Mouse (Mus musculus) brain, adult 2 months (tissue): ENCODE results near the gene Cnppd1.
A peak's percentile ranks its signal among the peaks of the same experiment; 100 is the strongest.

Experiments used
- DNase-seq: peaks from one replicate; pipeline ENCODE4 v3.0.0; 2011; ENCODE audit warnings: low read depth, low spot score

The Cnppd1 gene

DNA sequence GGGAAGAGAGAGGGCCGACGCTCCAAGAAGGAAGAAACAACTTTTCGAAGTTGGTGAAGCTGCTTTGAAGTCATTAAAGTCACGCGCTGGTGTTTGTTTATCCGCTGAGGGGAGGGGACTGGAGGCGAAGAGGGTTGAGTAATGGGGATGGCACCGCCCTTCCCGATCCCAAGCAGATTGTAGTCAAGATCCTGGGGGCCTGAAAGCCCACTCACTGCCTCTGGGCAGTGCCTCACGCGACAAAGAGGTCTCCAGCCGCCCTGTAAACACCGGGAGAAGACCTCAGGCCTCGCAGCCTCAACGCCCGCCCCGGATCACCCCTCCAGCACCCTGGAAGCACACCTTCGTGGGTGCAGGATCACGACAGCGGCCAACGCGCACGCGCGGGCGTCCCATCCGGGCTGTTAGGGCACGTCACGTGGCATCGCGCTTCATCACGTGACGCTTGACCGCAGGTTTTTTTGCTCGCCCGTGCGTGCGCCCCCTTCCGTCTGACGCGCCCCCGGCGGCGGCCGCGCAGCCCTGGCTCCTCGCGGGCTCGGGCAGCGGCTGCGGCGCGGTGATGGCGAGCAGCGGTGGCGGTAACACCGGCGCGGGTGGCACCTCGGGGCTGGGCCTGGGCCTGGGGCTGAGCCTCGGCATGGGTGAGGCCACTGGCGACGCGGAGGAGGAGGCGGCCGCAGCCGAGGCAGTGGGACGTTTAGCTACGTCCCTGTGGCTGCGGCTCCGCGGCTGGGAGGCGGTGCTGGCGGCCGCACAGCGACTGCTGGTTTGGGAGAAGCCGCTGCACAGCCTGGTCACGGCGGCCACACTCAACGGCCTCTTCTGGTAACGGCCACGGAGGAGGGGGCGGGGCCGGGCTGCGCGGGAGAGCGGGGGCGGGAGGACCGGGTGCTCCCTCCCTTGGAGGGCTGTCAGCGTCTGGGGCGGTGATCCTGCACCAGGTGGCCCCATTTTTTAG lies at the start of gene Cnppd1, which contains the start of gene Retreg2:
Cnppd1 (minus strand) TSS at position 411 of the 961 bp plus-strand sequence.
Retreg2 (plus strand) TSS at position 478 of the 961 bp plus-strand sequence.
- peak; percentile 98 for DNase-seq

DNA sequence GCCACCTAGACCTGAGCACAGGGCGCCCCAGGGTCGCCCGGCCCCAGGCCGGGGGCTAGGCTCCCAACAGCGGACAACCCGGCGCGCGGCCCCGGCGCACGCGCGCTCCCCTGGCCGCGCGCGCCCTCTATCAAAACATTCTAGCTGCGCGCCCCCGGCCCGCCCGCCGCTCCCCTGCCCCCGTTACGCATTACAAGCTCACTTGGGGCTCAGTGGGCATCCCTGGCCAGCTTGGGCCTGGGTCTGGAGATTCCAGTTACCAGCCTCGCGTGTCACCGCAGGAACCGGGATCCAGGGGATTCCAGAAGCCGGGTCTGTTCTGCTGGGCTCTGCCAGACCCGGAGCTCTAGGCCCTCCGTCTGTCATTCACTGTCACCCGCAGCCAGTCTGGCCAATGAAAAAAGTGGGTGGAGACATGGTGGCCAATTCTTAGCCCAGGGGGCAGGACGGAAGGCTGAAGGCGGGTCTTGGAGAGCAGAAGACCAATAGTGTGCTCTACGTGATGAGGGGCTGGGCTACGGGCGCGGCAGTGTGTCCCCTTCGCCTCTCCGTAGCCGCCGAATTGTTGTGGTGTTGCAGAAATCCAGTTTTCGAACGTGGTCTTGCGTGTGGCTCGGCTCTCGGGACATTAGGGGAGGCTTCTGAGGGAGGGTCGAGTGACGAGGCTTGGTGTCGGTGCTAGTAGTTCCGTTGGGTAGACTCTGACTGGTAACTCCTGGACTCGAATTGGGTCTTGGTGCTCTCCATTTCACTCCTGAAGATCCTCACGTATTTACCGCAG lies 49.3 kb upstream of the Cnppd1 start, which contains the start of the genes Ankzf1 and Atg9a:
Ankzf1 (plus strand) TSS at position 530 of the 781 bp plus-strand sequence.
Atg9a (minus strand) TSS at position 575 of the 781 bp plus-strand sequence.
- DNase-seq = peak; percentile 100

DNA sequence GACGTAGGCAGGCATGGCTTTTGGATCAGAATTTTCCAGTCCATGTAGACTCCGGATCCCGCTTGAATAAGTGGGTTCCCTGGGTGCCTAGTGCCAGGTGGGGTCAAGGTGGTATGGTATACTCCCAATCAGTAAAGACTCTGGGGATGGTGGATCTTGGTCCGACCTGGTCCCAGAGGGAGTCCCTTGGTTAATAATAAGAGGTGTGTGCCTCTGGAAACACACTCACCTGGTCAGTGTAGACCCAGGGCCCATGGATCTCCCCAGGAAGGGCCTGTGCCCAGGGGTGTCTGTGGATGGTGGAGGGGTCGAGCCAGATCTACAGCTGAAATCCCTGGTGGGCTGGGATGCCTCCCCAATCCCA lies 48.7 kb upstream of the Cnppd1 start:
- DNase-seq = no peak

DNA sequence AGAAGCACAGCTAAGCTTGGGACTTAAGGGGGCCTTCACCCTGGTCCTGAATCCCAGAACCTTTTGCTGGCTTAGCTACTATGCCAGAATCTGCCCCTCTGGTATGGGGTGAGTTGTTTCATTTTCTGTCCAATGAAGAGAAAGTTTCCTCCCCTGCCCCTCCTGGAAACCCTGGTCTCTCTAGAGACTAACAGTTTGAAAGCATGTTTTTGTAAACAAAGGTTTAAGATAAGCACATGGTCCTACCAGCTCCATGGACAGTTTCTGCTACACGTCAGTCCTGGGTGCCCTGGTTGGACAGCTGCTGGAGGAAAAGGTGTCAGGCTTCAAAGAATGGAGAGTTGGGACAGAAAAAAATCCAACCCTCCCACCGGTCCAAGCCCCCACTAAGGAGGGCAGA lies 48.1 kb upstream of the Cnppd1 start:
- DNase-seq = no peak

DNA sequence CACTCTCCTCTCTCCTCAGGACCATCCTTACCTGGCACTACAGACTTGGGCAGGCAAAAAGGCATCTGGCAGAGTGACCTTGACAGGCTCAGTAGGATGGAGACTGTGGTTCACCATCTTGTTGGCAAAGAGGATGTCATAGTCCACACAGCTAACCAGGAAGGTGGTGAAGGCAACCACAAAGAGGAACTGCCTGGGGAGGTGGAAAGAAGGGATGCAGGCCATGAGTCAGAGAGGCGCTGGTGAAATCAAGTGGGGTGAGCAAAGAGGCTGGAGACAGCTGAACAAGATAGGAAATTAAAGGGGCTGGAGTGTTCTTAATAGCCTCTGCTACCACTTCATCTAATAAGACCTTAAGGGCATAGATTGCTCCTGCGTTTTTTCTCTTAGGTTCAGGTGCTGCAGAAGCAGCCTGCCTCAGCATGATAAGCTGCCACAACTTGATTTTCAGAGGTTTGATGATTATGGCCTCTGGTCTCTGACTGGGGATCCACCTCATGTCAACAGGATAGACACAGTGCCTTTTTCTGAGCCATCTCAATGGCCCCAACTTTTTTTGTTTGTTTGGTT lies 45.5 kb upstream of the Cnppd1 start:
- no peak for DNase-seq

DNA sequence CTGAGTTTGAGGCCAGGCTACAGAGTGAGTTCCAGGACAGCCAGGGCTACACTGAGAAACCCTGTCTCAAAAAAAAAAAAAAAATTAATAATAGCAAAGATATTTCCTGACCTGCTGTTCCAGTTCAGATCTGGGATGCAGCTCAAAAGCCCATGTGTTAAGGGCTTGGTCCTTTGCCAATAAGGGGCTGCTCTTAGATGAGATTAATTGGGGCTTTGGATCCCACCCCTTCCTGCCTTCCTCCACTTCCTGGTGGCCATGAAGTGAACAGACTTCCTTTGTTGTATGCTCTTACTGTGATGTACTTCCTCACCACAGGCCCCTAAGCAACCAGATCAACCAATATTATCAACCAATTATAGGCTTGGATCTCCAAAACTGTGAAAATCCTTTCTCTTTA lies 44.6 kb upstream of the Cnppd1 start:
- no peak for DNase-seq

DNA sequence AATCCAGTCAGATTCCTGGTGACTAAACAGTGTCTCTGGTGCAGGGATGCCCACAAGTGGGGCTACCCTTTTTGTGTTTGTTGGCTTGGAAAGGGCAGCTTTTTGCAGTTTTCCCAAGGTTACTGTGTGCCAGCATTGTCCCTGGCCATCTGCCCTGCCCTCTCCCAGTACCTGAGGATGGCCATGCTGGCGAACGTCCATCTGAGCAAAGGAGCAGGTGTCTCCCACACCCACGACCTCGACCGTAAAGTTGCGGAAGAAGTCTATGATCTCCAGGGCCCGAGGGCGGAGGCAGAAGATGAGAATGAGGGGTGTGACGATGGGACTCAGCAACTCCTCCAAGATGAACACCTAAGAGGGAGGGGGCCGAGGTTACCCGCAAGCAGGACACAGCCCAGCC lies 43.0 kb upstream of the Cnppd1 start:
- DNase-seq = peak; percentile 39

DNA sequence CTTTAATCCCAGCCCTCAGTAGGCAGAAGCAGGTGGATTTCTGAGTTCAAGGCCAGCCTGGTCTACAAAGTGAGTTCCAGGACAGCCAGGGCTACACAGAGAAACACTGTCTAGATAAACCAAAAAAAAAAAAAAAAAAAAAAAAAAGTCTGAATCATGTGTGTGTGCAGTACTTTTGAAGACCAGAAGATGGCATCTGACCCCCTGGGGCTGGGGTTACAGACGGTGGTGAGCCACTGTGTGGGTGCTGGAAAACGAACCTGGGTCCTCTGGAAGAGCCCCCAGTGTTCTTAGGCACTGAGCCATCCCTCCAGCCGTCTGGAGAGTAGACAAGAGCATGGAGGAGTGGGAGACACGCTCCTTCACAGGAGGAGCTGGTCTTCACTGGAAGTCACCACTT lies 39.6 kb upstream of the Cnppd1 start:
- DNase-seq = no peak

DNA sequence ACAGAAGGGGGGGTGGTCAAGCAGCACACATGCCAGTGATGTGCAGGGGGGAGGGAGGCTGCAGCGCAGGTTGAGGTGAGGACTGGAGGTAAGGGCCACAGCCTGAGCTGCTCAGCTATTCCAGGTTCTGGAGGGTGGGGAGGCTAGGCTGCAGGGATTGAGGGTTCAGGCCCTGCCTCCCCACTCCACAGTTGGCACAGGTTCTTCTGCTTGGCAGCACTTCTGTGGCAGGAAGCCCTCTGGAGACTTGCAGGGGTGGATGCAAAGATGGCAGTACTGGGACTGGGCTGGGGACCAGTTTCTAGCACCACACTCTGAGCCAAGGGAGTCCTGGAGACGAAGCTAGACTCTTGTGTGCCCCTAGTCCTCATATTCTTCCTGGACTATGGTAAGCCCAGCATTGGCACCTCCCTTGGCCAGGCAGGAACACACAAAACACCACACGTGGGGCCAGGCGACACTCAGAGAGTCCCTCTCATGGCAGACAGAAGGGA lies 38.9 kb upstream of the Cnppd1 start:
- DNase-seq = no peak

DNA sequence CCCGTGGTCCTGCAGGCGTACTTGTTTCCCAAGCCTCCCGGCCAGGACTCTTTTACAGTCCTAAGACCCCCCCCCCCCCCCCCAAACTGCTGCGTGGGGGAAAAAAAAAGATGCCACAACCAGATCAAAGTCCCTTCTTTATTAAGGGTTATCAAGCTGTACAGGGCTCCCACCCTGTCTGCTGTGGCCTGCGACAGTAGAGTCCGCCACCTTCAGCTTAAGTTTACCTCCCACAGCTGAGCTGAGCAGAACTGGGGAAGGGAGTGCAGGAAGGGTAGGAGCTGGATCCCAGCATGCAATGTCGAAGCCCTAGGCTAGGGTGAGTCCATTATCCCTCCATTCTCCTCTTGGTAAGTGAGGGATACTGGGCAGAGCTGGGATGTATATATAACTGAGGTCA lies 38.2 kb upstream of the Cnppd1 start:
- no peak for DNase-seq

DNA sequence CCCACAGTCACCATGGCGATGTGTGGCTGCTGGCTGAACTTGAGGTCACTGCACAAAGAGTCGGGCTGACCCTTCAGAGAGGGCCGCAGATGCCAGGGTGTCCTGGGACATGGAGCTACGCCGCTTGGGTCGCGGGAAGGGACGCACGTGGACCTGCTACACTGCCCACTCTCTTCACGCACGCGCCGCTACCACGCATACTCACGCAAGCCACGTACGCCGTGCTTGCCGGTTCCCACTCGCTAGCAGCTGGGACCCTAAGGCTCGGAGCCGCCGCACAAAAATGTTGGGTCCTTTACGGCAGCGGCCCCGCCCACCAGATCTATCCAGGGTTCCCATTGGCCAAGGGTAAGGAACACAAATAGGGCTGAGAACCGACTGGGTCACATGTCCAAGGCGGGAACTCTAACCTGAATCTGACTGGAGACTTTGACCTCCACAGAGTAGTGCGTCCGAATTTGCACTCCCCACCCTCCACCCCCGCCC lies 37.6 kb upstream of the Cnppd1 start, which contains the start of gene Abcb6:
Abcb6 (minus strand) TSS at position 288 of the 486 bp plus-strand sequence.
- DNase-seq = peak; percentile 97

DNA sequence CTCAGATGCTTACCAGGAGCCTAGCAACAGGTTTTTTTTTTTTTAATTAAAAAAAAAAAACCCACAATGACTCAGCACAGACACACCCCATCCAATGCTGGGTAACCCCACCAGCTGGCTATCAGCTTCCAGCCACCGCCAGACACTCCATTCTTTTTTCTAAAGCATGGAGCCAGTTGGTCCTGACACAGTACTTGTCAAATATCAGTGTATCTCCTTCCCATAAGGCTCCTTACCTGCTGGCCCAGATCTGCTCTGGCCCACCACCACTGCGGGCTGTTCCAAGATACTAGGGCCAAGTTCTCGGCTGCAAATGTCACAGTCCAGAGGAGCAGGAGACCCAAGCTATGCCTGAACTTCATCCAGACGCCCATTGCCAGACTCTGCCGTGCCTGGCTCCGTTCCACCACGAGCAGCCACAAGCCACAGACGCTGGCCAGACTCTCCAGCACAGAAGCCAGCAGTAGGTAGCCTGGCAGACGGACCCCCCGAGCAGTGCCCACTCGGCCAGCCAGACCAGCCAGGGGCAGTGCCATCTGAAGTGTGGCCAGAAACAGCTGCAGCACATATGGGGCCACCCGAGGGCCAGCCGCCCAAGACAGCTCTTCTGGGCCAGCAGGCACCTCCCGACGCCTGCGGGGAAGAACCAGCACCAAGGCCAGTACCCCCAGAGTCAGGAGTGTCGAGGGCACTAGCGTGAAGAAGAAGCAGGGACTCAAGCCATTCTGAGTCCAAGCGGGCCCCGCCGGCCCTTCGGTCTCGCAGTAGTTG lies 37.0 kb upstream of the Cnppd1 start:
- DNase-seq = peak; percentile 46

DNA sequence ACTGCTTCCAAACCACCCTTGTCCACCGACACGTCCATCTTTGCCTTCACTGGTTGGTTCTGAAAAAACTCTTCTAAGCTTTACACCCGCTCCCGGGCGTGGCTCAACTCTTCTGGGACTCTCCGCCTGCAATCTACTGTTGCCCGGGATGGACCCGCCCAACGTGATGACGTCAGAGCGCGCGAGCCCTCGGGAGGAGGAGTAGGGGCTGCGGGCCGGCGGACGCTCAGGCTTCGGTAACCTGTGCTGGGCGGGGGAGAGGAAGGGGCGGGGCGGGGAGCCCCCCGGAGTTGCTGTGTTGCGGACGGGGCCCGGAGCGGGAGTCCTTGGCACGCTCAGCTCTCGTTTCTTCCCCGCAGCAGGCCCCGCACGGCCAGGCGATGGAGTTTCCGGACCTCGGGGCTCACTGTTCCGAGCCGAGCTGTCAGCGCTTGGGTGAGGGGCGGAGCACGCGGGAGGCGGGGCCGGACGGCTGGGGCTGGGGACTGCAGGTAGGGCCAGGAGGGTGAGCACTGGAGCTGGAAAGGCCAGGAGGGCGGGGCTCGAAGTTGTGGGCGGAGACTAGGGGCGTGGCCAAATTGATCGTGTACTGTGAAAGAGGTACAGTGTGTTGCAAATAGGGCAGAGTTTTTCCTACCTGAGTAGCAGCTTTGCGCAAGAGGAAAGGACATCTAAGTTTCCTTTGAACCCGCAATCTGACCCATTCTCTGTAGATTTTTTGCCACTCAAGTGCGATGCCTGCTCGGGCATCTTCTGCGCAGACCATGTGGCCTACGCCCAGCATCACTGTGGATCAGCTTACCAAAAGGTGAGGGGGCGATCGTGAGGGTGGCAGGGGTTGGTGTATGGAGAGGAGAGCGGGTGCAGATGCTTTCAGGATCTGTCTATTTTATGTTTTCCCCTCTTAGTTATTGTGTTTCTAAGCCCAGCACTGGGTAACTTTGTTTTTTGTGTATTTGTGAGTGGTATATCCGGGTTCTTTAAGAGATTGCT lies 26.3 kb upstream of the Cnppd1 start, which contains the start of gene Zfand2b:
Zfand2b (plus strand) TSS at position 175 of the 993 bp plus-strand sequence.
- DNase-seq = peak; percentile 97

DNA sequence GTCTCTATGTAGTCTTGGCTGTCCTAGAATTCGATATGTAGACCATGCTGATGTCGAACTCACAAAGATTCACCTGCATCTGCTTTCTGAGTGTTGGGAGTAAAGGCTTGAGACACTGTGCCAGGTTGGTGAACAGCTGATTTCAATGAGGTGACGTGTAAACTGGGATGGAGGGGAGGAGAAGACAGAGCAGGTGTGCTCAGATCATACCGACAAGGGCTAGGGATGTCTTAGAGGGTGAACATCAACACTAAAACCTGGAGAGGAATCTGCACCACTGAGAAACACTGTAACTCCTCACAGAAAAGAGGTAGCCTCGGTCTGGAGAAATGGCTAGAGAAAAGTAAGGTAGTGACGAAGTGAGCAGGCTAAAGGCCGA lies 25.6 kb upstream of the Cnppd1 start:
- no peak for DNase-seq

DNA sequence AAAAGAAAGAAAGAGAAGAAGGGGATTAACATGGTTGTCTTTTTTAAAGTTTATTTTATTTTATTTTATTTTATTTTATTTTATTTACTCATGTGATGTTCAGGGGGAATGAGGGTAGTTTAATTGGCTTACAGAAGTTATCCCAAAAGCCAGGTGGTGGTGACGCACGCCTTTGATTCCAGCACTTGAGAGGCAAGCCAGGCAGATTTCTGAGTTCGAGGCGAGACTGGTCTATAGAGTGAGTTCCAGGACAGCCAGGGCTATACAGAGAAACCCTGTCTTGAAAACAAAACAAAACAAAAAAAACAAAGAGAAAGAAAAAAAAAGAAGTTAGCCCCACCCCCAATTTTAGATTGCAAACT lies 17.7 kb upstream of the Cnppd1 start:
- DNase-seq = no peak

DNA sequence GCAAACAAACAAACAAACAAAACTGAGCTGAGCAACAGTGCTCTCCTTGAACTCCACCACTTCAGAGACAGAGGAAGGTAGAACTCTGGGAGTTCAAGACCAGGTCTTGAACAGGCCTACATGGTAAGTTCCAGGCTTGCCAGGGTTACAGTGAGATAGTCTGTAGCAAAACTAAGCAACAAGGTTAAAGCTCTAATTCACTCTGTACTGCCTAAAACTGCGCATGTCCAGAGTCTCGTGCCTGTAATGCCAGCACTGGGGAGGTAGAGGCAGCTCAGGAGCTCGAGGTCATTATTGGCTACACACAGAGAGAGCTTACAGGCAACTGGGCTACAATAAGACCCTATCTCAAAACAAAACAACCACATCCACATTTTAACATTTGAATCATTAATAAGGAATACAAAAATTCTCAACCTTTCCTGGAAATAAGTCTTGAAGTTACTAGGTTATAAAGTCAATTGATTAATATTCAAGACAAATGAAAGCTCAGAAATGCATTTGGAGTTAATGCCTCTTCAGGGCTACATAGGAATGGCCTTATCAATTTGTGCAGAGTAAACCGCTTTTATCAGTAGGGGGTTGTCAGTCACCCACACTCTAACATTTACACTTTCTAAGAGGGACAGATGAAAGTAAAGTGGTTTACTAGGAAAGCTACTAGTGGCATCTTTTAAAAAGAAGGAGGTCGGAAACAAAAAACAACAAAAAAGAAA lies 17.2 kb upstream of the Cnppd1 start:
- DNase-seq = no peak

DNA sequence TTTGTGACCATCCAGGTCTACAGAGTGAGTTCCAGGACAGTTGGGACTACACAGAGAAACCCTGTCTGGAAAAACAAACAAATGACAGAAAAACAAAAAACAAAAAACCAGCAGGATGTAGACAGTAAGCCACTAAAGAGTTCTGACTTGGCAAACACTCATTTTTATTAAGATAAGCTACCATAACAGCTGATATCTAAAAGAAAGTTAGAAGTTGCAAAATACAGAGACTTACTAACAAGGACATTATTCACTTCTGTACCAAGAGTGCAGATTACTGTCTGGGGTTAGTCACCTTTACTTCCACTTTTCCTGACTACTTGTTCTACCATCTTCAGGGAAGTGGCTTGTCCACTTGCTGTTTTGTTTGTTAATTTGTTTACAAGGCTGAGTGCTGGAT lies 16.5 kb upstream of the Cnppd1 start:
- DNase-seq = no peak

DNA sequence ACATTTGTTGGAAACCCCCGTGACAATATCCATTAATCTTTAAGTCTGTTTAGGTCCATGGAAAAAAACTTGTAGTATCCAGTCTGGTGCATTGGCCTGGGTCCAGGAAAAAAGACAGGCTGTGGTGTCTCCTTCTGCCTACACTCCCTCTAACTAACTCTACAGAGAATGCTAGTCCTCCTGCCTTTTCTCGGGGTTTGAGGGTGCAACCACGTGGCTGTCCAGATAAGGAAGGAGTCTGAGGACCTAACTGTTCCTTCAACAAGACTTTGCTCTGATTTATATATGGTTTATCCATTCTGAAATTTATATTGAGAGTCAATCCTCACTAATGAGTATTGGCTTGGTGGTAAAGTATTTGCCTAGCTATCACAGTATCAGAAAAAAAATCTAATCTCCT lies 13.3 kb upstream of the Cnppd1 start:
- no peak for DNase-seq

DNA sequence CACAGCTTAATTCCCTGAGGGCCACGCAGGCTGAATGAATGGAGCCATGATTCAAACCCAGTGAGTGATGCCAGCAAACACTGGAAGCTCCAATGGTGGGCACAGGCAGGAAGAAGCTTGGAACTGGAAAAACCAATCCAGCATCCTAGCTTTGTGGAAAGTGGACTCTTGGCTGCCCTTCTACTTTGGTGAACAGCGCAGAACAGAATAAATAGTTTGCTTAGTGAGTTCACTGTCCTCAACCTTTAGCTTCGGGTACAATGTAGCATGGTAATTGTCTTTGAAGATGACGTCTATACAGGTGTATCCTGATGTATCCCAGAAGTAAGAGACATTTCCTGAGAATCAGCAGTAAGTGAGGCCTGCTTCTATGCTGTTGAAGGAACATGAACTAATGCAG lies 6.2 kb upstream of the Cnppd1 start:
- no peak for DNase-seq
